Comparison of ENCODE assay signal across 11 mouse cellular contexts in genomic region chr7:64874941-64875340, GRCm38 (mm10).
"Had no signal": no experiment of that assay in that cellular context is flagged by ENCODE, and none has a peak within 500 bp of the region (broad histone marks: within the 10 kb centered on the region; RNA-seq: fewer than 3 reads in every experiment).

No protein-coding gene starts in this region.

- H3K27ac ChIP-seq: kidney, embryonic 15.5 days; limb, embryonic 13.5 days; liver, embryonic 14.5 days; neural tube, embryonic 15.5 days had no signal

- H3K4me3 ChIP-seq: kidney, embryonic 15.5 days; limb, embryonic 13.5 days; myocyte; neural tube, embryonic 15.5 days had no signal

- DNase-seq: kidney, adult 2 months; kidney, postnatal 14 days; lung, adult 18-20 months; lung, postnatal 36 days; midbrain, embryonic 14.5 days; thymus, postnatal 4 days had no signal
